ENCODE assay signal across 8 mouse cellular contexts in genomic region chr10:86704589-86705191, GRCm38 (mm10). TPM values are rescaled to one million over a fixed set of nuclear protein-coding genes. Genes with fewer than 3 reads are reported as not detected.
DNase-seq lines count a peak whose midpoint lies in the region; ATAC-seq and TF ChIP-seq lines count a peak whose summit lies in the region.

No protein-coding gene starts in this region.

- peaks cover 57% of the 10 kb centered on the region for H3K4me1 ChIP-seq in forebrain, embryonic 10.5 days
- H3K4me1 ChIP-seq in hindbrain, embryonic 11.5 days (replicated peaks; ENCODE audit: control insufficient read depth, insufficient read depth, low read length), result peaks cover 7% of the 10 kb centered on the region
- H3K4me1 ChIP-seq in liver, embryonic 11.5 days (replicated peaks; ENCODE audit: control insufficient read depth, insufficient read depth, low read length), result peaks cover 30% of the 10 kb centered on the region
- H3K4me1 ChIP-seq in midbrain, embryonic 15.5 days, result peaks cover 50% of the 10 kb centered on the region
- H3K4me1 ChIP-seq in stomach, embryonic 16.5 days (ENCODE audit: control insufficient read depth, insufficient read depth, low read length), result peaks cover 33% of the 10 kb centered on the region

- intact Hi-C loops in left cerebral cortex, adult 2 months (cut with DNase I), result loop anchor here (1.0 to 10.0 kb wide), 3 partner anchors 74 to 830 kb away; no protein-coding TSS in a partner anchor

- peaks cover 46% of the 10 kb centered on the region for H3K36me3 ChIP-seq in forebrain, embryonic 10.5 days (replicated peaks)
- peaks cover 9% of the 10 kb centered on the region; the same call in 1 of the 2 replicates for H3K36me3 ChIP-seq in hindbrain, embryonic 11.5 days (ENCODE audit: control insufficient read depth, insufficient read depth, low read length)
- peaks cover 34% of the 10 kb centered on the region for H3K36me3 ChIP-seq in liver, embryonic 11.5 days (ENCODE audit: control insufficient read depth, insufficient read depth, low read length)
- H3K36me3 ChIP-seq in midbrain, embryonic 15.5 days (replicated peaks), result peaks cover 17% of the 10 kb centered on the region; the same call in 1 of the 2 replicates
- peaks cover 20% of the 10 kb centered on the region; the same call in 1 of the 2 replicates for H3K36me3 ChIP-seq in stomach, embryonic 16.5 days (ENCODE audit: control insufficient read depth, insufficient read depth, low read length)

- peak overlapping the region; percentile 96 for H3K9ac ChIP-seq in hindbrain, embryonic 11.5 days (ENCODE audit: low read depth, low read length)
- peak overlapping the region; percentile 94 for H3K9ac ChIP-seq in liver, embryonic 11.5 days (ENCODE audit: low read depth, low read length)
- H3K9ac ChIP-seq in midbrain, embryonic 15.5 days, result peak overlapping the region; percentile 77
- H3K9ac ChIP-seq in stomach, embryonic 16.5 days (ENCODE audit: low read length), result peak overlapping the region; percentile 92

- no peak for TF ChIP-seq CTCF in left cerebral cortex, adult 2 months (IDR thresholded peaks at IDR 0.05)

- no peak; the same call in 1 of the 2 replicates for ATAC-seq in hindbrain, embryonic 11.5 days (ENCODE audit: low FRiP score)
- peak; percentile 4; the same call in 1 of the 2 replicates for ATAC-seq in liver, embryonic 11.5 days (replicated peaks; ENCODE audit: low FRiP score)
- no peak for ATAC-seq in midbrain, embryonic 15.5 days (replicated peaks)
- ATAC-seq in stomach, embryonic 16.5 days (ENCODE audit: insufficient read depth, low FRiP score), result no peak

- peak overlapping the region; percentile 97 for H3K27ac ChIP-seq in left cerebral cortex, adult 2 months
- H3K27ac ChIP-seq in forebrain, embryonic 10.5 days, result peak overlapping the region; percentile 98
- peak overlapping the region; percentile 73; the same call in 1 of the 2 replicates for H3K27ac ChIP-seq in hindbrain, embryonic 11.5 days (ENCODE audit: low read depth, low read length)
- peak overlapping the region; percentile 81 for H3K27ac ChIP-seq in liver, embryonic 11.5 days (ENCODE audit: low read depth, low read length)
- H3K27ac ChIP-seq in midbrain, embryonic 15.5 days, result peak overlapping the region; percentile 93
- peak overlapping the region; percentile 81 for H3K27ac ChIP-seq in stomach, embryonic 16.5 days (ENCODE audit: low read length)

- WGBS in forebrain, embryonic 10.5 days, result 0% methylated on average over 33 of the region's 33 CpGs
- WGBS in hindbrain, embryonic 11.5 days, result under 1% methylated on average over 33 of the region's 33 CpGs
- under 1% methylated on average over 33 of the region's 33 CpGs for WGBS in liver, embryonic 11.5 days
- WGBS in midbrain, embryonic 15.5 days, result under 1% methylated on average over 33 of the region's 33 CpGs
- under 1% methylated on average over 33 of the region's 33 CpGs for WGBS in stomach, embryonic 16.5 days

- H3K4me2 ChIP-seq in hindbrain, embryonic 11.5 days (replicated peaks; ENCODE audit: low read depth, low read length), result peak overlapping the region; percentile 77
- H3K4me2 ChIP-seq in liver, embryonic 11.5 days, result peak overlapping the region; percentile 95
- H3K4me2 ChIP-seq in midbrain, embryonic 15.5 days, result peak overlapping the region; percentile 62
- peak overlapping the region; percentile 86 for H3K4me2 ChIP-seq in stomach, embryonic 16.5 days (ENCODE audit: low read depth, low read length)

- no peaks in the 10 kb centered on the region for H3K9me3 ChIP-seq in forebrain, embryonic 10.5 days
- no peaks in the 10 kb centered on the region for H3K9me3 ChIP-seq in hindbrain, embryonic 11.5 days (ENCODE audit: control insufficient read depth, low read length)
- no peaks in the 10 kb centered on the region for H3K9me3 ChIP-seq in liver, embryonic 11.5 days (ENCODE audit: control insufficient read depth, low read length)
- no peaks in the 10 kb centered on the region for H3K9me3 ChIP-seq in midbrain, embryonic 15.5 days
- H3K9me3 ChIP-seq in stomach, embryonic 16.5 days (replicated peaks; ENCODE audit: control insufficient read depth, low read length), result no peaks in the 10 kb centered on the region

- H3K27me3 ChIP-seq in forebrain, embryonic 10.5 days (ENCODE audit: poor library complexity, severe bottlenecking), result no peaks in the 10 kb centered on the region
- no peaks in the 10 kb centered on the region for H3K27me3 ChIP-seq in hindbrain, embryonic 11.5 days (ENCODE audit: control insufficient read depth, insufficient read depth, low read length)
- no peaks in the 10 kb centered on the region for H3K27me3 ChIP-seq in liver, embryonic 11.5 days (replicated peaks; ENCODE audit: control insufficient read depth, insufficient read depth, low read length)
- H3K27me3 ChIP-seq in midbrain, embryonic 15.5 days (replicated peaks), result no peaks in the 10 kb centered on the region
- no peaks in the 10 kb centered on the region for H3K27me3 ChIP-seq in stomach, embryonic 16.5 days (ENCODE audit: control insufficient read depth, insufficient read depth, low read length)

- peak overlapping the region; percentile 80 for H3K4me3 ChIP-seq in left cerebral cortex, adult 2 months
- H3K4me3 ChIP-seq in forebrain, embryonic 10.5 days, result peak overlapping the region; percentile 94
- peak overlapping the region; percentile 69 for H3K4me3 ChIP-seq in hindbrain, embryonic 11.5 days (ENCODE audit: low read depth, low read length)
- H3K4me3 ChIP-seq in liver, embryonic 11.5 days (ENCODE audit: low read depth, low read length), result peak overlapping the region; percentile 94
- peak overlapping the region; percentile 71 for H3K4me3 ChIP-seq in midbrain, embryonic 15.5 days
- peak overlapping the region; percentile 84 for H3K4me3 ChIP-seq in stomach, embryonic 16.5 days (replicated peaks; ENCODE audit: low read length)

- DNase-seq in left cerebral cortex, adult 2 months (ENCODE audit: extremely low spot score in 1 of 2, low spot score in 2 of 2), result no peak
- no peak for DNase-seq in left cerebral cortex, adult 11 months (ENCODE audit: low spot score)
- DNase-seq in adrenal gland, adult 8-10 months, result peak; percentile 41
- DNase-seq in forebrain, embryonic 10.5 days (ENCODE audit: extremely low spot score, low spot score), result peak; percentile 38
- peak; percentile 57 for DNase-seq in hindbrain, embryonic 11.5 days (ENCODE audit: low spot score)
- DNase-seq in liver, embryonic 11.5 days (ENCODE audit: low spot score), result peak; percentile 52

RNA-seq across cellular contexts. Expression of gene Hsp90b1, which starts 0.6 kb away (rescaled TPM):
- 100 to 1,000 TPM; 328 to 352 TPM for total RNA-seq in left cerebral cortex, adult 2 months (2021)
- total RNA-seq in adrenal gland, adult 8-10 months (2022), result 100 to 1,000 TPM; 585 to 731 (median 653) TPM
- 572 and 613 TPM in 2 replicates for polyA plus RNA-seq in forebrain, embryonic 10.5 days (2016; fragmentation: Nextera tagmentation; extraction: Ambion mirVana)
- polyA plus RNA-seq in hindbrain, embryonic 11.5 days (2014; fragmentation: Nextera tagmentation; extraction: Ambion mirVana), result 522 and 547 TPM in 2 replicates
- polyA plus RNA-seq in liver, embryonic 11.5 days (2014; fragmentation: Nextera tagmentation; extraction: Ambion mirVana), result 595 and 612 TPM in 2 replicates
- 297 and 302 TPM in 2 replicates for polyA plus RNA-seq in midbrain, embryonic 15.5 days (2015; fragmentation: Nextera tagmentation; extraction: Ambion mirVana)
- 669 and 693 TPM in 2 replicates for polyA plus RNA-seq in stomach, embryonic 16.5 days (2015; fragmentation: Nextera tagmentation; extraction: Ambion mirVana)

RNA-seq across cellular contexts. Expression of gene Ttc41, which starts 0.9 kb away (rescaled TPM):
- 1 to 10 TPM; 1.4 to 1.5 TPM for total RNA-seq in left cerebral cortex, adult 2 months (2021)
- total RNA-seq in adrenal gland, adult 8-10 months (2022), result 1 to 10 TPM; 3.0 to 6.7 (median 3.9) TPM
- polyA plus RNA-seq in forebrain, embryonic 10.5 days (2016; fragmentation: Nextera tagmentation; extraction: Ambion mirVana), result 2.6 and 3.2 TPM in 2 replicates
- polyA plus RNA-seq in hindbrain, embryonic 11.5 days (2014; fragmentation: Nextera tagmentation; extraction: Ambion mirVana), result 1.1 and 2.0 TPM in 2 replicates
- polyA plus RNA-seq in liver, embryonic 11.5 days (2014; fragmentation: Nextera tagmentation; extraction: Ambion mirVana), result 1.2 and 2.0 TPM in 2 replicates
- polyA plus RNA-seq in midbrain, embryonic 15.5 days (2015; fragmentation: Nextera tagmentation; extraction: Ambion mirVana), result 2.1 and 2.4 TPM in 2 replicates
- 0.79 and 1.1 TPM in 2 replicates for polyA plus RNA-seq in stomach, embryonic 16.5 days (2015; fragmentation: Nextera tagmentation; extraction: Ambion mirVana)

RNA-seq across cellular contexts. Expression of gene Gm49358, which starts 59.1 kb away (rescaled TPM):
- total RNA-seq in left cerebral cortex, adult 2 months (2021), result 10 to 100 TPM; 19.1 to 24.5 TPM
- 10 to 100 TPM in 3 of 4 experiments, 1 to 10 TPM in 1; 6.1 to 31.4 (median 18.2) TPM for total RNA-seq in adrenal gland, adult 8-10 months (2022)
- polyA plus RNA-seq in forebrain, embryonic 10.5 days (2016; fragmentation: Nextera tagmentation; extraction: Ambion mirVana), result not detected in 2 replicates
- polyA plus RNA-seq in hindbrain, embryonic 11.5 days (2014; fragmentation: Nextera tagmentation; extraction: Ambion mirVana), result not detected in 2 replicates
- polyA plus RNA-seq in liver, embryonic 11.5 days (2014; fragmentation: Nextera tagmentation; extraction: Ambion mirVana), result not detected in 2 replicates
- not detected in 2 replicates for polyA plus RNA-seq in midbrain, embryonic 15.5 days (2015; fragmentation: Nextera tagmentation; extraction: Ambion mirVana)
- not detected in 2 replicates for polyA plus RNA-seq in stomach, embryonic 16.5 days (2015; fragmentation: Nextera tagmentation; extraction: Ambion mirVana)

Comparison
In these comparisons a context has a peak if more than half of its experiments do, and no peak if none do; other contexts are left out.
1. DNase-seq: peak in adrenal gland, adult 8-10 months (single experiment), forebrain, embryonic 10.5 days (single experiment), hindbrain, embryonic 11.5 days (single experiment) and liver, embryonic 11.5 days (single experiment); none in left cerebral cortex, adult 2 months (0 of 2) and left cerebral cortex, adult 11 months (single experiment).
2. Peak in every context shown above with its lines, with median percentiles within 50 percentile points of each other: H3K27ac ChIP-seq, H3K4me3 ChIP-seq, H3K4me2 ChIP-seq and H3K9ac ChIP-seq.